Mouse (Mus musculus) urinary bladder, postnatal 25 days (tissue): ENCODE data around the gene Amy2a1.
"Not testable (repeated sequence)": the region's sequence is repeated elsewhere in the genome, so short reads cannot be mapped to it uniquely, and the experiment has no call there.

ENCODE experiments used
- DNase-seq: peaks from one replicate; pipeline ENCODE4 v3.0.0; 2022; ENCODE audit warnings: low spot score

The Amy2a1 gene

DNA sequence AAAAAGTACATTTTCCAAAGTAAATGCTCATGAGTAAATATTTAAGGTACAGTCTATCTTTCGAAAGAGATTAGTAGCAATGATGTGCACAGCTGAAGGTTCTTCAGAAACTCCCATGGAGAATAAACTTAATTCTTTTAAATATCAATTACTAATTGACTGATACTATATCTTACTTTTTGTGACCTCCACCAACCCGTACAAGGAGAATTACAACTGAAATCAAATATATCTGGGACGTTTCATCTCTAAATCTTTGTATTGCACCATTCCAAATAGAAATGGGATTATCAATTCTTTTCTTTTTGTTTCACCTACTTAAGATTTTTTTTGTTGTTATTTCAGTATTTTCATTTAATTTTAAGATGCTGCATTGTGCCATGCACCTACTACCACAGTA is at the start of gene Amy2a1:
Gene Amy2a1 (minus strand): TSS at position 101 of the 400 bp plus-strand sequence.
- not testable (repeated sequence) for DNase-seq

DNA sequence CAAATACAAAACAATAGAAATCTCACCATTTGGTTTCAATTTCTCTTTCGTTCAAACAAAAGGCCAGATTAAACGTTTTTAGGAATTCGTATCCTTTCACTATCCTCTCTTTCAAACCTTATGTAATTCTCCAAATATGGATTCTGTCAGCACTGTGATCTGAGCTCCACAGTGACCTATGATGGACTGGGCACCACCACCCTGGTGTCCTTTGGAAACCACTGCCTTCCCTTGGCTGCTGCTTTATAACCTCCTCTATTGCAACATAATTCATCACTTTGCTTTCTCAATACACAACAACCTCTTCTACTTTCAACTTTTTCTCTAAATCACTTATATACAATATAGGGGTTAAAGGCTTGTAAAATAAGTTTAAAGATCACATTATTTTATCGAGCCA is 42.4 kb upstream of the Amy2a1 start:
- no peak for DNase-seq

DNA sequence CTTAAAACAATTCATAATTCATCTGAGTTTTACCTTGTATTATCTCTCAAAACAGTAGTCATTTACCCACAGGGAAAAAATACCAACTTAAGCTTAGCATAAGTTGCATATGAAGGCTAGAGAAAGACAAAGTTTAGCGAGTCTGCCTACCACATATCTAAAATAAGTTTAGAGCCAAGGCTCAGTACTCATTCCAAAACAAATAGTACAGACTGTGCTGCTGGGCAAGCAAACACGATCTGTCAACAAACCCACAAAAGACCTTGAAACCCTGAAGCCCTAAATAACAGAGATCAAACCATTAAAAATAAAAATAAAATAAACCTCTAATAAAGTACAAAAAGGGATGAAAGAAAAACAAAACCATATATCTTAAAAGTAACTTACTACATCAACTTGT is 41.9 kb upstream of the Amy2a1 start:
- no peak for DNase-seq

DNA sequence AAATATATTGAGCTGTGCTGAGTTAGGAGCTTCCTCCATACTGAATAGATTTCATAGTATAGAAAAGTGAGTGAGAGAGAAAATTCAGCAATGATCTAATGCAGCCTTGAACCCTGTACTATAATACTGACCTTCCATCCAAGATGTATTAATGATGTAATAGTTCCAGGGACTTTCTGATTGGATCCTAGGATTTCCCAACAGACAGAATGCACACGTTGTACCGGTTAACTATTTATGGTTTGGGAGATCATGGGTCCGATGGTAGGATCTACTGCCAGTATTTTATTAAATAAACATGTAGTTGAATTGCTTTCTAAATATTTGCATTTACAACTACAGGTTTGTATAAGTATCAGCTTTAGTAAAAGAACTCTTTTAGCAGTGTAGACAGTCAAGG is 39.9 kb upstream of the Amy2a1 start:
- no peak for DNase-seq

DNA sequence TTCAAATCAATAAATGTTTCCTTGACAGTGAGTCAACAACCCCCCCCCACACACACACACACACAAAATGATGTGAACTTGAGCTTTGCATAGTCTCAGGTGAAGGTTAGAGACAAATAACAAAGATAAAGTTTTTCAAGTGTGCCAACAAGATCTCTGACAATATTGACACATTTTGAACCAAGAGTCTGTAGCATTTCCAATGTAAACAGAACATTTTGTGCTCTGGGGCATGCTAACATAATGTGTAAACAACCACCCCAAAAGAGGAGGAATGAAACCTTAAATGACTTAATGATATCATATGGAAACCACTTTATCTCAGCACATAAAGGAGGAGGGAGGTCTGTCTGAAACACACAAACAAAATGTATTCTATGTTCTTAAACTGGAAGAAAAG is 7.5 kb upstream of the Amy2a1 start:
- DNase-seq = no peak
